Mouse (Mus musculus) testis, postnatal 14 days (tissue): ENCODE results near the gene Pknox2.

Source experiments
- DNase-seq: peaks from one replicate; pipeline ENCODE4 v3.0.0; 2021; ENCODE audit warnings: low spot score

Pknox2 gene

GRCm38 (mm10) chr9:37051669-37052068 lies 95.5 kb downstream of the Pknox2 start:
- DNase-seq = no peak

- DNase-seq = peak; percentile 26
Measured at GRCm38 (mm10) chr9:37047490-37047889, 99.7 kb downstream of the Pknox2 start.

- DNase-seq = no peak
Measured at GRCm38 (mm10) chr9:37045875-37046274, 101.3 kb downstream of the Pknox2 start.

GRCm38 (mm10) chr9:37044165-37044564 lies 103.0 kb downstream of the Pknox2 start:
- DNase-seq = no peak

- DNase-seq = no peak
Measured at GRCm38 (mm10) chr9:37038859-37039258, 108.3 kb downstream of the Pknox2 start.

GRCm38 (mm10) chr9:37038445-37038844 lies 108.8 kb downstream of the Pknox2 start:
- no peak for DNase-seq

GRCm38 (mm10) chr9:37037405-37037804 lies 109.8 kb downstream of the Pknox2 start:
- no peak for DNase-seq

GRCm38 (mm10) chr9:37035248-37035647 lies 112.0 kb downstream of the Pknox2 start:
- DNase-seq = no peak

GRCm38 (mm10) chr9:37034316-37034715 lies 112.9 kb downstream of the Pknox2 start:
- no peak for DNase-seq

- DNase-seq = peak; percentile 40
Measured at GRCm38 (mm10) chr9:37030347-37031213, 116.6 kb downstream of the Pknox2 start.

- DNase-seq = no peak
Measured at GRCm38 (mm10) chr9:37029811-37030346, 117.3 kb downstream of the Pknox2 start.

GRCm38 (mm10) chr9:37027825-37028575 lies 119.2 kb downstream of the Pknox2 start:
- no peak for DNase-seq

- no peak for DNase-seq
Measured at GRCm38 (mm10) chr9:37025913-37026312, 121.3 kb downstream of the Pknox2 start.

- no peak for DNase-seq
Measured at GRCm38 (mm10) chr9:37021586-37022230, 125.5 kb downstream of the Pknox2 start.

- DNase-seq = no peak
Measured at GRCm38 (mm10) chr9:37018154-37018553, 129.1 kb downstream of the Pknox2 start.

GRCm38 (mm10) chr9:37017169-37017568 lies 130.0 kb downstream of the Pknox2 start:
- no peak for DNase-seq

- DNase-seq = no peak
Measured at GRCm38 (mm10) chr9:37016165-37016564, 131.0 kb downstream of the Pknox2 start.

- peak; percentile 25 for DNase-seq
Measured at GRCm38 (mm10) chr9:37013565-37013964, 133.6 kb downstream of the Pknox2 start.

GRCm38 (mm10) chr9:37008090-37008489 lies 139.1 kb downstream of the Pknox2 start:
- no peak for DNase-seq

- DNase-seq = no peak
Measured at GRCm38 (mm10) chr9:37004676-37005075, 142.5 kb downstream of the Pknox2 start.

GRCm38 (mm10) chr9:37001935-37002535 lies 145.2 kb downstream of the Pknox2 start:
- DNase-seq = no peak

GRCm38 (mm10) chr9:36999393-36999792 lies 147.8 kb downstream of the Pknox2 start:
- no peak for DNase-seq
